Mouse (Mus musculus) myocyte (in vitro differentiated cells): ENCODE measurements around the gene Adgra1. TPM values are rescaled to one million over a fixed set of nuclear protein-coding genes. Genes with fewer than 3 reads are reported as not detected.

Source experiments
- H3K27me3 ChIP-seq: one replicate; pipeline ENCODE4 v1.6.1; 2011; ENCODE audit not compliant: control insufficient read depth, insufficient read depth, insufficient read length
- H3K36me3 ChIP-seq: one replicate; pipeline ENCODE4 v1.6.1; 2011; ENCODE audit not compliant: control insufficient read depth, insufficient read depth
- H3K4me2 ChIP-seq: one replicate; pipeline ENCODE4 v1.6.1; 2011; ENCODE audit warnings: low read depth, control low read depth
- H3K4me3 ChIP-seq: one replicate; pipeline ENCODE4 v1.5.1; 2011; ENCODE audit warnings: mild to moderate bottlenecking, control low read depth, moderate library complexity
- H3K79me2 ChIP-seq: one replicate; pipeline ENCODE4 v1.6.1; 2011; ENCODE audit not compliant: control insufficient read depth, insufficient read depth
- H3ac ChIP-seq: one replicate; pipeline ENCODE4 v1.6.1; 2011; ENCODE audit not compliant: control insufficient read depth, insufficient read length
- CEBPB ChIP-seq: IDR thresholded peaks from 2 replicates; pipeline ENCODE4 v1.6.1; 2011; ENCODE audit warnings: mild to moderate bottlenecking, moderate library complexity; ENCODE audit not compliant: poor library complexity, insufficient read depth, severe bottlenecking
- E2F4 ChIP-seq: IDR thresholded peaks from one replicate; pipeline ENCODE4 v1.6.1; 2011; ENCODE audit warnings: mild to moderate bottlenecking, control low read depth, moderate library complexity; ENCODE audit not compliant: insufficient read depth
- MAX ChIP-seq: IDR thresholded peaks from one replicate; pipeline ENCODE4 v1.6.1; 2011; ENCODE audit warnings: low read depth, mild to moderate bottlenecking, control low read depth
- MYOD1 ChIP-seq, 3 experiments: IDR thresholded peaks; one replicate each; pipeline ENCODE4 v1.6.1; 2011; ENCODE audit warnings: control low read depth in 2 of 3, low read depth in 2 of 3, mild to moderate bottlenecking in 2 of 3, moderate library complexity in 1 of 3; ENCODE audit not compliant: insufficient read length in 2 of 3, control insufficient read depth in 1 of 3
- MYOG ChIP-seq, 3 experiments: IDR thresholded peaks; one replicate each; pipeline ENCODE4 v1.6.1; 2011; ENCODE audit warnings: control low read depth in 2 of 3, low read depth in 2 of 3, mild to moderate bottlenecking in 2 of 3; ENCODE audit not compliant: insufficient read length in 2 of 3, control insufficient read depth in 1 of 3, insufficient read depth in 1 of 3
- POLR2A ChIP-seq: IDR thresholded peaks from one replicate; pipeline ENCODE4 v1.6.1; 2011; ENCODE audit warnings: low read depth, mild to moderate bottlenecking, control low read depth, moderate library complexity; ENCODE audit not compliant: insufficient read length
- POLR2AphosphoS2 ChIP-seq: IDR thresholded peaks from one replicate; pipeline ENCODE4 v1.6.1; 2011; ENCODE audit warnings: low read depth, control low read depth; ENCODE audit not compliant: insufficient read length
- REST ChIP-seq: IDR thresholded peaks from one replicate; pipeline ENCODE4 v1.6.1; 2011; ENCODE audit warnings: mild to moderate bottlenecking, control low read depth, moderate library complexity; ENCODE audit not compliant: insufficient read depth, insufficient read length
- SRF ChIP-seq: IDR thresholded peaks from one replicate; pipeline ENCODE4 v1.6.1; 2011; ENCODE audit warnings: low read depth; ENCODE audit not compliant: control insufficient read depth, insufficient read length
- TCF12 ChIP-seq: IDR thresholded peaks from one replicate; pipeline ENCODE4 v1.6.1; 2011; ENCODE audit warnings: mild to moderate bottlenecking, control low read depth; ENCODE audit not compliant: poor library complexity, insufficient read depth, severe bottlenecking
- TCF3 ChIP-seq: IDR thresholded peaks from one replicate; pipeline ENCODE4 v1.6.1; 2011; ENCODE audit warnings: low read depth, control low read depth; ENCODE audit not compliant: insufficient read length
- USF1 ChIP-seq: IDR thresholded peaks from one replicate; pipeline ENCODE4 v1.6.1; 2011; ENCODE audit warnings: low read depth, mild to moderate bottlenecking, control low read depth, moderate library complexity
- polyA plus RNA-seq: library from polyadenylated mRNA; unstranded; fragments of >200 nt; fragmentation: generic; extraction: Trizol; gene quantifications from one replicate; pipeline ENCODE4 v1.2.1, GENCODE M21; 2012; ENCODE audit warnings: missing spikeins

Gene Adgra1
- polyA plus RNA-seq, 1 experiment = 0.14 TPM

DNA sequence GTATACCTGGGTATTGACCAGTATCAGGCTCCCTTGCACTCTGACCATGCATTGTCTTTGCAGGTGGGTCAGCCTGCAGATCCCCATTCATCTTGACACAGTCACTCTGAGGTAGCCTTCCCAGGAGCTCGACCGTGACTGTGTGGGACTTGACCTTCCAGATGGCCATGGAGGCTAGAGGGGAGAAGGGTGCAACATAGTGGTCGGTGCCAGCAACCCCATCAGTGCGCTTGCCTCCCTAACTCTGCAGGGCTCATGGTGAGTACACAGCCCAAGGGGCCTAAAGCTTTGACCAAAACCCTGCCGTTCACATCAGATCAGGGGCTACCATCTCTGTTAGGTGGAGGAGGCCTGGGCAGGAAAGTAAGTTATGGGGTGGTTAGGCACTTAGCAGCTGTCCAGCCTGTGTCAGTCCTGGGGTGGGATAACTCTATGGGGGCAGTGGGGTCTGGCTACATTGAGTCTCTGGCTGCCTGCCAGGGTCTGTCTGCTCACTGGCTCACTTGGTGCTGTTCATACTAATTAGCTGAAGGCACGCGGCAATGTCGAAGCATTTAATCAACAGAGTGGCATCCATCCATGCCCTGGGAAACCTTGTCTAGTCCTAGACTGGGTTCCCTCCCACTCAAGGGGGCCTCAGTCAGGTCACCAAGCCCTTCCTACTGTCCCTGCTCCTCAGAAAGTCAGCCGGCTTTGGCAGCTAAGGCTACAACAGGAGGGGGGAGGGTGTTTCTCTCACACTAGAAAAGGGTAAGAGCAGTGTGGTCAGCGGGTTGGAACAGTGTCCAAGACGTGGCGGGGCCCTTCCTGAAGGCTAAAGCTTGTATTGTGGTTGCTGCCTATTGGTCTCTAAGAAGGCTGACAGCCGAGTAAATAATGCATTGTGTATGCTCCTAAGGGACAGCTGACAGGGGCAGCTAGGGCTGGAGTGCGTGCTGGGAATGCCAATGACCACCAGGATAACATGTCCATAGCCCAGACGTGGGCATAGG lies 1.5 kb downstream of the Adgra1 start:
- Histone ChIP-seq H3K4me2 (no peak overlapping the region), H3K79me2 (no peaks in the 10 kb centered on the region), H3ac (no peak overlapping the region), H3K27me3 (peaks cover 7% of the 10 kb centered on the region), H3K4me3 (no peak overlapping the region), H3K36me3 (no peaks in the 10 kb centered on the region)
- TF ChIP-seq TCF3 = no peak
- no peak for TF ChIP-seq CEBPB
- no peak for TF ChIP-seq POLR2AphosphoS2
- TF ChIP-seq POLR2A = no peak
- no peak for TF ChIP-seq TCF12
- no peak for TF ChIP-seq MYOG (IDR thresholded peaks at IDR 0.05; ENCODE audit: control insufficient read depth in 1 of 3, insufficient read depth in 1 of 3, insufficient read length in 2 of 3, low read depth in 2 of 3)
- no peak for TF ChIP-seq REST
- no peak for TF ChIP-seq MYOD1 (IDR thresholded peaks at IDR 0.05; ENCODE audit: control insufficient read depth in 1 of 3, insufficient read length in 2 of 3, low read depth in 2 of 3)
- no peak for TF ChIP-seq E2F4
- no peak for TF ChIP-seq SRF
- TF ChIP-seq USF1 = no peak
- no peak for TF ChIP-seq MAX

- Histone ChIP-seq H3K4me2 (peak overlapping the region; percentile 51), H3K79me2 (no peaks in the 10 kb centered on the region), H3K4me3 (no peak overlapping the region), H3ac (no peak overlapping the region), H3K27me3 (peaks cover under 1% of the 10 kb centered on the region), H3K36me3 (no peaks in the 10 kb centered on the region)
- no peak for TF ChIP-seq E2F4
- TF ChIP-seq USF1 = peak; percentile 70
Measured at GRCm38 (mm10) chr7:139840443-139841168, 6.6 kb downstream of the Adgra1 start.

- Histone ChIP-seq H3K36me3 (no peaks in the 10 kb centered on the region), H3K4me3 (no peak overlapping the region), H3K4me2 (no peak overlapping the region), H3K79me2 (no peaks in the 10 kb centered on the region), H3ac (no peak overlapping the region), H3K27me3 (no peaks in the 10 kb centered on the region)
- TF ChIP-seq POLR2AphosphoS2 (no peak), MYOG (IDR thresholded peaks at IDR 0.05; ENCODE audit: control insufficient read depth in 1 of 3, insufficient read depth in 1 of 3, insufficient read length in 2 of 3, low read depth in 2 of 3) (peak in 1 of 3 experiments; percentile 44), TCF12 (no peak), CEBPB (no peak), USF1 (no peak), REST (no peak), TCF3 (no peak), MYOD1 (IDR thresholded peaks at IDR 0.05; ENCODE audit: control insufficient read depth in 1 of 3, insufficient read length in 2 of 3, low read depth in 2 of 3) (peak in 2 of 3 experiments; percentile 36 to 38), SRF (no peak)
Measured at GRCm38 (mm10) chr7:139842397-139842796, 8.4 kb downstream of the Adgra1 start.

DNA sequence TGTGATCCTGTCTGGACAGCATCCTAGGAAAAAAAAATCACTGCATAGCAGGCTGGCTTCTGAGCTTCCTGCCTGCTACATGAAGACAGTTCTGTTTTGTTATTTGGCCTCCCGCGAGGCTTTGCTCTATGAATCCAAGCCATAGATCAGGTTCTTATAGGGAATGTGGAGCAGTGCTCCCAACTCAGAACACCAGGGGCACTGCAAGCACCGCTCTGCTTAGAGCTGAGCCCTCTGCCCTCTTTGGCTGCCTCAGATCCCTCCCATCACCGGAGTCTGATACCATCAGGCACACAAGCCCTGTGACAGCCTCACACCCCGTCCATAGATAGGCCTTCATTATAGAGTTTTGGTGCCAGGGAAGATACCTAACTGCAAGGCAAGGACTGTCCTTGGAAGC lies 9.2 kb downstream of the Adgra1 start:
- Histone ChIP-seq H3K27me3 (no peaks in the 10 kb centered on the region), H3K4me2 (no peak overlapping the region), H3K36me3 (no peaks in the 10 kb centered on the region), H3ac (no peak overlapping the region), H3K4me3 (no peak overlapping the region), H3K79me2 (no peaks in the 10 kb centered on the region)
- no peak for TF ChIP-seq USF1
- no peak for TF ChIP-seq MYOG (IDR thresholded peaks at IDR 0.05; ENCODE audit: control insufficient read depth in 1 of 3, insufficient read depth in 1 of 3, insufficient read length in 2 of 3, low read depth in 2 of 3)
- no peak for TF ChIP-seq REST
- no peak for TF ChIP-seq SRF

GRCm38 (mm10) chr7:139843776-139844175 lies 9.8 kb downstream of the Adgra1 start:
- TF ChIP-seq REST (no peak), TCF3 (no peak), MAX (no peak), CEBPB (no peak), USF1 (no peak), MYOD1 (IDR thresholded peaks at IDR 0.05; ENCODE audit: control insufficient read depth in 1 of 3, insufficient read length in 2 of 3, low read depth in 2 of 3) (no peak), POLR2AphosphoS2 (no peak), E2F4 (no peak), POLR2A (no peak), MYOG (IDR thresholded peaks at IDR 0.05; ENCODE audit: control insufficient read depth in 1 of 3, insufficient read depth in 1 of 3, insufficient read length in 2 of 3, low read depth in 2 of 3) (no peak), SRF (no peak), TCF12 (no peak)
- no peak overlapping the region for H3K4me2 ChIP-seq

More at GRCm38 (mm10) chr7:139843776-139844175, 9.8 kb downstream of the Adgra1 start:
- no peaks in the 10 kb centered on the region for H3K27me3 ChIP-seq
- H3K79me2 ChIP-seq = no peaks in the 10 kb centered on the region
- H3K4me3 ChIP-seq = no peak overlapping the region
- H3ac ChIP-seq = no peak overlapping the region
- H3K36me3 ChIP-seq = no peaks in the 10 kb centered on the region
